Mouse (Mus musculus) hindbrain, embryonic 11.5 days (tissue): Measurements from ENCODE around the gene Evpl. TPM values are rescaled to one million over a fixed set of nuclear protein-coding genes. Genes with fewer than 3 reads are reported as not detected.
"Not testable (repeated sequence)": the region's sequence is repeated elsewhere in the genome, so short reads cannot be mapped to it uniquely, and the experiment has no call there.

Experiments
- ATAC-seq: fragments of 200-750 bp; cut with Nextera tagmentation; 2 replicates; pipeline ENCODE4 v1.8.0; 2017; ENCODE audit warnings: mild to moderate bottlenecking, moderate TSS enrichment, moderate library complexity; ENCODE audit not compliant: low FRiP score
- DNase-seq: peaks from one replicate; pipeline ENCODE4 v3.0.0-alpha.2; 2015; ENCODE audit warnings: low spot score
- H3K27ac ChIP-seq: fragments of 300-500 bp; sonication (generic); 2 replicates; pipeline ENCODE4 v1.5.1; 2014; ENCODE audit warnings: mild to moderate bottlenecking, low read depth, low read length
- H3K27me3 ChIP-seq: fragments of 300-500 bp; sonication (generic); 2 replicates; pipeline ENCODE4 v1.6.1; 2014; ENCODE audit warnings: mild to moderate bottlenecking, low read length, moderate library complexity, mixed read lengths; ENCODE audit not compliant: control insufficient read depth, insufficient read depth
- H3K36me3 ChIP-seq: fragments of 300-500 bp; sonication (generic); 2 replicates; pipeline ENCODE4 v1.6.1; 2014; ENCODE audit warnings: mild to moderate bottlenecking, low read length, moderate library complexity, mixed read lengths; ENCODE audit not compliant: control insufficient read depth, insufficient read depth
- H3K4me1 ChIP-seq: fragments of 300-500 bp; sonication (generic); replicated peaks from 2 replicates; pipeline ENCODE4 v1.6.1; 2014; ENCODE audit warnings: low read length, mixed read lengths; ENCODE audit not compliant: control insufficient read depth, insufficient read depth
- H3K4me2 ChIP-seq: fragments of 300-500 bp; sonication (generic); replicated peaks from 2 replicates; pipeline ENCODE4 v1.6.1; 2014; ENCODE audit warnings: mild to moderate bottlenecking, low read depth, low read length
- H3K4me3 ChIP-seq: fragments of 300-500 bp; sonication (generic); 2 replicates; pipeline ENCODE4 v1.5.1; 2014; ENCODE audit warnings: low read depth, low read length
- H3K9ac ChIP-seq: fragments of 300-500 bp; sonication (generic); 2 replicates; pipeline ENCODE4 v1.6.1; 2014; ENCODE audit warnings: low read depth, low read length
- H3K9me3 ChIP-seq: fragments of 300-500 bp; sonication (generic); 2 replicates; pipeline ENCODE4 v1.6.1; 2016; ENCODE audit warnings: low read length; ENCODE audit not compliant: control insufficient read depth
- WGBS: fragments of 180-500 bp; shearing (Covaris S2); extraction: QIAGEN DNeasy Blood & Tissue Kit; methylation state at CpG from one replicate; pipeline ENCODE4 v1.1.7; 2014; 5-methylcytosine and 5-hydroxymethylcytosine counted together
- polyA plus RNA-seq: library from polyadenylated mRNA; unstranded; fragments of >200 nt; fragmentation: Nextera tagmentation; extraction: Ambion mirVana; gene quantifications from 2 replicates; pipeline ENCODE4 v1.2.1, GENCODE M21; 2014

Evpl gene
- polyA plus RNA-seq, 1 experiment from 2014 or later, result 0.52 TPM

DNA sequence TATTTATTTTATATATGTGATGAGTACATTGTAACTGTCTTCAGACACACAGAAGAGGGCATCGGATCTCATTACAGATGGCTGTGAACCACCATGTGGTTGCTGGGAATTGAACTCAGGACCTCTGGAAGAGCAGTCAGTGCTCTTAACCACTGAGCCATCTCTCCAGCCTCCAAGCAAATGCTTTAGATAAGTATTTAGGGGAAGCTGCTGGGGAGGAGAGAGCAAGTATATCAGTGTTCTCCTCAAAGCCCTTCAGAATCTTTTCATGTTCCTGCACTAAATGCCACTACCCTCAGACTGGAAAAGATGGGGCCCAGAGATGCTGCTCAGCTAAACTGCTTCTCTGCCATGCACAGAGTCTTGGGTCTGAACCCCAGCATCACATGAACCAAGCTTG lies 39.3 kb upstream of the Evpl start:
- not testable (repeated sequence) for H3K27ac ChIP-seq, H3K9me3 ChIP-seq, DNase-seq, H3K36me3 ChIP-seq, H3K4me2 ChIP-seq, ATAC-seq, H3K9ac ChIP-seq, H3K4me3 ChIP-seq
- Histone ChIP-seq H3K27me3 (peaks cover 24% of the 10 kb centered on the region), H3K4me1 (peaks cover 14% of the 10 kb centered on the region)
- 83% methylated on average over 1 of the region's 1 CpGs for WGBS

- H3K4me2 ChIP-seq, result peak within 1 kb of the TSS; percentile 84
- ATAC-seq (peak; percentile 96), DNase-seq (peak; percentile 90)
- H3K4me3 ChIP-seq, result peak within 1 kb of the TSS; percentile 90
- peak within 1 kb of the TSS; percentile 84 for H3K9ac ChIP-seq
- H3K4me1 ChIP-seq, result peaks cover 7% of the 10 kb centered on the region; the same call in 1 of the 2 replicates
- H3K27ac ChIP-seq, result peak within 1 kb of the TSS; percentile 83
- no peaks in the 10 kb centered on the region for H3K36me3 ChIP-seq
- no peaks in the 10 kb centered on the region for H3K27me3 ChIP-seq
- no peaks in the 10 kb centered on the region for H3K9me3 ChIP-seq
- WGBS, result 4% methylated on average over 32 of the region's 32 CpGs
Measured at GRCm38 (mm10) chr11:116274045-116274666, 36.3 kb upstream of the Evpl start, which contains the start of gene Srp68. Gene Srp68, minus strand, starts transcription at chr11:116274217.

DNA sequence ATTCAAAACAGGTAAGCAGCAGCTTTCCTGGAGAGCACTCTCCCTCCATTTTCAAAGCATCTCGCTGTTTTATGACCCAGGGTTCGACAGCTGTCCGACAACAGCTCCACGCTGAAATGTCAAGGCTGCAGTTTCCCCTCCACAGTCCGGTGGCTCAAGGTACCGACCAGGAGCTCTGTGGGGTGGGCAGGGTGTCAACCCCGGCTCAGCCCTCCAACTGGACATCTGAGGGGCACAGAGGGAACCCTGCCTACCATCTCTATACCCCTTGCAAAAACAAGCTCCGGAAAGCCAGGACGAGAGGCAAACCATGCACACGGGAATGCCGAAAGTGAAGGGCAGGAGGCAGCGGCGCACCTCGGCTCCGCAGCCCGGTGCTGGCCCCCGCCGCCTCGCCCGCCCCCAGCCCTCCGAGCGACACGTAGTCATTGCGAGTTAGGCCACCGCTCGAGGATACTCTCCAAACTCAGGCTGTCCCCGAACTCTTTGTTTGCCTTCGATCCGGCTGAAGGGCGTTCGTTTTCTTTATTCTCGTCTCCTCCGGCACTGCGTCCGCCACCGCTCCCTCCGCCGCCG lies 35.7 kb upstream of the Evpl start:
- ATAC-seq (peak; percentile 68), DNase-seq (no peak)
- peak overlapping the region; percentile 90 for H3K4me3 ChIP-seq
- H3K4me1 ChIP-seq, result peaks cover 7% of the 10 kb centered on the region; the same call in 1 of the 2 replicates
- H3K27ac ChIP-seq, result peak overlapping the region; percentile 83; the same call in 1 of the 2 replicates
- peak overlapping the region; percentile 84 for H3K9ac ChIP-seq
- H3K9me3 ChIP-seq, result no peaks in the 10 kb centered on the region
- WGBS, result under 1% methylated on average over 39 of the region's 39 CpGs
- no peaks in the 10 kb centered on the region for H3K27me3 ChIP-seq
- peak overlapping the region; percentile 84 for H3K4me2 ChIP-seq
- no peaks in the 10 kb centered on the region for H3K36me3 ChIP-seq

DNA sequence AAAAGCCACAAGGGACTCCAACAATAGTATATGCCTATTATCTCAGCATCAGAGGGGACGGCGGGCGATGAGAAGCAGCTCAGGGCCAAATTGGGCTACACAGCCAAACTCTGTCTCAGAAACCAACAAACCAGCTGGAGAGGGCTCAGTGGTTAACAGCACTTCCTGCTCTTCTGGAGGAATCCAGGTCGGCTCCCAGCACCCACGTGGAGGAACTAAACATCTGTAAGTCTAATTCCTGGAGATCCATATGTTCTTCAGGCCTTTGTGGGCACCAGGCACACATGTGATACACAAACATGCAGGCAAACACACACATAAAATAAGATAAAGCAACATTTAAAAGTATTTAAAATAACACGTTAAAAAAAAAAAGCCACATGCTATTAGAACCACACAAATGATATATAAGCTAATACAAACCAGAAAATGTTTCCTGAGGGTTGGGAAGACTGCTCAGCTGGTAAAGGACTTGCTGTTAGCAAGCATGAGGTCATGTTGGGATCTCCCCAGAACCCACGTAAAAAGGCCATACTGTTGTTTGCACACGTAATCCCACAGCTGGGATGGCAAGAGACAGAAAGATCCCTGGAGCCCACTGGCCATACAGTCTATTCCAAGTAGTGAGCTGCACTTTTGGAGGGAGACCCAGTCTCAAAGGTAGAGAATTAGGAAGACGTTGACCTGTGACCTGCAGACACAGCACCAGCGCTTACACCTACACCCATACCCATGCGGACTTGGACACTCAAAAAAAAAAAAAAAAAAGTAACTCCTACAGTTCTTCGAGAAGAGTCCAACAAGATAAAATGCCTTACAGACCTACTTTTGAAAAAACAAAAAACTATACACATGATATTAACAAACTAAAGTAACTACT lies 35.0 kb upstream of the Evpl start:
- Histone ChIP-seq H3K4me2 (peak overlapping the region; percentile 84), H3K27ac (no peak overlapping the region), H3K36me3 (peaks cover 3% of the 10 kb centered on the region; the same call in 1 of the 2 replicates), H3K4me3 (peak overlapping the region; percentile 90), H3K4me1 (peaks cover 7% of the 10 kb centered on the region; the same call in 1 of the 2 replicates), H3K27me3 (no peaks in the 10 kb centered on the region), H3K9ac (peak overlapping the region; percentile 84), H3K9me3 (no peaks in the 10 kb centered on the region)
- no peak for DNase-seq
- ATAC-seq, result no peak
- 62% methylated on average over 12 of the region's 12 CpGs for WGBS

GRCm38 (mm10) chr11:116269560-116269959 lies 31.7 kb upstream of the Evpl start:
- DNase-seq (no peak), ATAC-seq (no peak)
- Histone ChIP-seq H3K9me3 (no peaks in the 10 kb centered on the region), H3K4me3 (no peak overlapping the region), H3K36me3 (peaks cover 10% of the 10 kb centered on the region; the same call in 1 of the 2 replicates), H3K27ac (no peak overlapping the region), H3K27me3 (no peaks in the 10 kb centered on the region), H3K4me1 (peaks cover 7% of the 10 kb centered on the region; the same call in 1 of the 2 replicates), H3K9ac (no peak overlapping the region), H3K4me2 (no peak overlapping the region)
- WGBS, result 93% methylated on average over 8 of the region's 8 CpGs

- no peak for DNase-seq
- 94% methylated on average over 6 of the region's 6 CpGs for WGBS
- Histone ChIP-seq H3K4me2 (no peak overlapping the region), H3K27me3 (no peaks in the 10 kb centered on the region), H3K9ac (no peak overlapping the region), H3K27ac (no peak overlapping the region), H3K9me3 (no peaks in the 10 kb centered on the region), H3K36me3 (peaks cover 13% of the 10 kb centered on the region; the same call in 1 of the 2 replicates), H3K4me3 (no peak overlapping the region), H3K4me1 (peaks cover 7% of the 10 kb centered on the region; the same call in 1 of the 2 replicates)
- ATAC-seq, result no peak
Measured at GRCm38 (mm10) chr11:116268313-116268712, 30.4 kb upstream of the Evpl start.

- DNase-seq (no peak), ATAC-seq (no peak)
- WGBS, result 84% methylated on average over 8 of the region's 8 CpGs
- no peaks in the 10 kb centered on the region for H3K9me3 ChIP-seq
- H3K4me1 ChIP-seq, result peaks cover 4% of the 10 kb centered on the region; the same call in 1 of the 2 replicates
- H3K27ac ChIP-seq, result no peak overlapping the region
- H3K36me3 ChIP-seq, result peaks cover 17% of the 10 kb centered on the region; the same call in 1 of the 2 replicates
- no peak overlapping the region for H3K4me3 ChIP-seq
- H3K27me3 ChIP-seq, result no peaks in the 10 kb centered on the region
- H3K4me2 ChIP-seq, result no peak overlapping the region
- H3K9ac ChIP-seq, result no peak overlapping the region
Measured at GRCm38 (mm10) chr11:116267637-116268036, 29.8 kb upstream of the Evpl start.

GRCm38 (mm10) chr11:116265850-116266249 lies 28.0 kb upstream of the Evpl start:
- peaks cover 23% of the 10 kb centered on the region for H3K36me3 ChIP-seq
- H3K4me3 ChIP-seq, result no peak overlapping the region

More at GRCm38 (mm10) chr11:116265850-116266249, 28.0 kb upstream of the Evpl start:
- no peaks in the 10 kb centered on the region for H3K9me3 ChIP-seq
- H3K9ac ChIP-seq, result no peak overlapping the region
- no peak for ATAC-seq
- no peak overlapping the region for H3K4me2 ChIP-seq
- H3K27ac ChIP-seq, result no peak overlapping the region
- no peaks in the 10 kb centered on the region for H3K4me1 ChIP-seq
- whole genome bisulfite sequencing, result 91% methylated on average over 4 of the region's 4 CpGs
- no peaks in the 10 kb centered on the region for H3K27me3 ChIP-seq
- no peak for DNase-seq
